Comparison of ENCODE assay signal across 11 mouse cellular contexts in genomic region chr3:129553173-129553572, GRCm38 (mm10). TPM values are rescaled to one million over a fixed set of nuclear protein-coding genes. Genes with fewer than 3 reads are reported as not detected.
DNase-seq lines count a peak whose midpoint lies in the region; TF ChIP-seq lines count a peak whose summit lies in the region.
"Had no signal": no experiment of that assay in that cellular context is flagged by ENCODE, and none has a peak within 500 bp of the region (broad histone marks: within the 10 kb centered on the region; RNA-seq: fewer than 3 reads in every experiment).

No protein-coding gene starts in this region.

- H3K4me3 ChIP-seq in lung, adult 2 months (replicated peaks; ENCODE audit: extremely low read depth, low read depth, low read length): no peak overlapping the region
- H3K4me3 ChIP-seq in limb, embryonic 10.5 days: no peak overlapping the region
- H3K4me3 ChIP-seq: gastrocnemius, adult 2 months had no signal

- no peaks in the 10 kb centered on the region for H3K4me1 ChIP-seq in lung, adult 2 months (ENCODE audit: control insufficient read depth, insufficient read depth, low read length)
- H3K4me1 ChIP-seq in limb, embryonic 10.5 days: peaks cover 16% of the 10 kb centered on the region

- H3K9me3 ChIP-seq in limb, embryonic 10.5 days (replicated peaks): no peaks in the 10 kb centered on the region

- 69% methylated on average over 9 of the region's 9 CpGs for WGBS in lung, adult 2 months
- WGBS in limb, embryonic 10.5 days: 90% methylated on average over 9 of the region's 9 CpGs

- peaks cover 64% of the 10 kb centered on the region for H3K36me3 ChIP-seq in limb, embryonic 10.5 days

- DNase-seq in lung, postnatal 25 days (ENCODE audit: low spot score): peak; percentile 56
- no peak for DNase-seq in lung, adult 2 months
- peak; percentile 53 for DNase-seq in liver
- DNase-seq in skeletal muscle tissue, adult 2 months (ENCODE audit: low read depth, low spot score): peak; percentile 25
- no peak for DNase-seq in limb, embryonic 10.5 days (ENCODE audit: low spot score)
- DNase-seq in frontal cortex, adult 2 months (ENCODE audit: extremely low spot score in 1 of 2, low spot score in 1 of 2): no peak
- no peak for DNase-seq in kidney, adult 8-10 months
- no peak for DNase-seq in kidney, postnatal 4 days
- DNase-seq: gastrocnemius, adult 2 months; right cerebral cortex, postnatal 25 days had no signal

- TF ChIP-seq POLR2A in lung, adult 2 months (IDR thresholded peaks at IDR 0.05; ENCODE audit: borderline replicate concordance, extremely low read depth, low read depth, low read length): no peak

- no peak for TF ChIP-seq CTCF in lung, adult 2 months (IDR thresholded peaks at IDR 0.05; ENCODE audit: insufficient read depth, low read length)

- no peaks in the 10 kb centered on the region for H3K27me3 ChIP-seq in limb, embryonic 10.5 days (ENCODE audit: low read depth, poor library complexity, severe bottlenecking)

- no peak overlapping the region for H3K27ac ChIP-seq in limb, embryonic 10.5 days
- H3K27ac ChIP-seq: gastrocnemius, adult 2 months; hindbrain, embryonic 14.5 days had no signal

RNA-seq across cellular contexts. Expression of gene Elovl6, which starts 21.0 kb away (rescaled TPM):
- 11.3 and 25.1 TPM in 2 replicates for polyA plus RNA-seq in lung, adult 2 months (2012; rRNA removed)
- 54.6 and 59.0 TPM in 2 replicates for polyA plus RNA-seq in limb, embryonic 10.5 days (2016; fragmentation: Nextera tagmentation; extraction: Ambion mirVana)
- 27.4 and 28.1 TPM in 2 replicates for polyA plus RNA-seq in frontal cortex, adult 2 months (2012; rRNA removed)

Comparison
In these comparisons a context has a peak if more than half of its experiments do, and no peak if none do; other contexts are left out.
1. DNase-seq: peak in lung, postnatal 25 days (single experiment), liver (single experiment) and skeletal muscle tissue, adult 2 months (single experiment); none in lung, adult 2 months (single experiment), limb, embryonic 10.5 days (single experiment), frontal cortex, adult 2 months (0 of 2), kidney, adult 8-10 months (0 of 2) and kidney, postnatal 4 days (0 of 2).